Mouse (Mus musculus) monocyte, adult 2 months (primary cell): ENCODE results near the gene Ubfd1.

Source experiments
- DNase-seq, 2 experiments: peaks; one replicate each; pipeline ENCODE4 v3.0.0; 2022; ENCODE audit warnings: low spot score in 2 of 2, low read depth in 1 of 2

Gene Ubfd1

DNA sequence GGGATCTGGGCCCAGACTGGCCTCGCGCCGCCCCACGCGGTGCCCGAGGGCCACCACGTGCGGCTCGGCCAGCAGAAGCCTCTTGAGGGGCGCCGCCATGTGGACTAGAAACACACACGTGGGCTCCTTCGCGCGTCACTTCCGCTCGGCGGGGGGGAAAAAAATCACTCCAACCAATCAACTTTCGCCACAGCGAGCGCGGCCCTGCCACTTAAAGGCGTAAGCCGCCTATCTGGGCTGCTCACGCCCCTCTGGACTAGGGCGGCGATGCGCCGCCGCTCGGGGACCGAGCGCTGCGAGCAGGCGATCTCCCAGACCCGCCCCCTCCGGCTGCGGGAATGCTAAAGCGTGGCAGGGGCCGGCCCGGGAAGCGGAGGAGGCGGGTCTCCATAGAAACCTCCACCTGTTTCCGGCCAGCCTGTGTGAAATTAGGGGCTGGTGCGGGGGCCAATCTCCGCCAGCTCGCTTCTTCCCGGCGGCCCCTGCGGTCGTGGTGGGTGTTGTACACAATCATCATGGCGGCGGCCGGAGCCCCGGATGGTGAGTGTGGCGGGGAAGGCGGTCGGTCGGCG is at the start of gene Ubfd1, which contains the start of gene Ears2:
Ubfd1 (plus strand) TSS at position 231 of the 572 bp plus-strand sequence.
Ears2 (minus strand) TSS at position 319 of the 572 bp plus-strand sequence.
- DNase-seq, result peak; percentile 85 to 93

DNA sequence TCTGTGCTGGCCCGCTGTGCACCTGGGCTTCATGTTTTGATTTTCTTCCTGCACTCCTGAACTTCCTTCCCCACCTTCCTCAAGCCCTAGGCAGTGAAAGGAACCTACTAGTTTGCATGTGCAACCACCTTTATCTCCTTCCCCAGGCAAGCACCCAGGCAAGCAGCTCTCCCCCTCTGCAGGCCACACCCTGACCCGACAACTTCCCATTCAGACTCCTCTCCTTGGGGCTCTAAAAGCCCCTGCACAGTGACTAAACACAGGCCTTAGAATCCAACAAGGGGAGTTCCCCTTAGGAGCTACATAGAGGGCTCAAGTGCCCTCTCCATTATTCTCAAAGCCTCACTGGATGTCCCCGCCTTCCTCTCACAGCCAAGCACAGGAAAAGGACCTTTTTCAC is 48.7 kb upstream of the Ubfd1 start:
- DNase-seq, result no peak

DNA sequence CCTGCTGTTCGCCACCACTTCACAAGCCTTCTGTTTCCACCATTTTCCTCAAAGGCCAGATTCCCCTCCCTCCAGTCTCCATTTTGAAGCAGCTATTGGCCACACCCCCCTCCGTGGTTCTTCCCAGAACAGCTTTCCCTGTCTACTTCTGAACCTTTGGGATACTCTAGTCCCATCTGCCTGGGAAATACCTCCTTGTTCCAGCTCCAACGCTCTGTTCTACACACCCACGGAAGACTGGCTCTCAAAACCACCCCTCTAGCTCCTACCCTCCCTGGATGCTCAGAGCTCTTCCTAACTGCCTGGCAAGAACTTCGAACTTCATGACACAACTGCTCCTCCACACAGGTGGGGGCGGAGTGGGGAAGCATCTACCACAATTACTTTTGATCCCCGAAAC is 48.0 kb upstream of the Ubfd1 start:
- DNase-seq, result no peak

DNA sequence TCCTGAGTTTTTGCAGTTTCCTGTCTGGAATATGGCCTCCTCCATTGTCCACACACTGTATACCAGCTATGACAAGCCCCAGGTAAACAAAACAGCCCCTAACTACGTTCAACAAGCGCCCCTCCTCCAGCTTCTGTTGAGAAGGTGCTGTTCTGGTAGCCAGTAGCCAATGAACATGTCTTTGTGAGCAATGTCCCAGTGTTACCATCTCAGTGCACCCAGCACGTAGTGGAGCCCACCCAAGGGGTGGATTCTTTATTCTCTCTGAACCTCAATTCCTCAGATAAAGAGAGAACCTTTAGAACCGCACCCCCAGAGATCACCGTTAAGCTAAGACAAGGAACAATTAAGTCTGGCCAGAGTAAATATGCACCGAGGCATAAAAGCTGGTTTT is 46.7 kb upstream of the Ubfd1 start:
- DNase-seq, result no peak

DNA sequence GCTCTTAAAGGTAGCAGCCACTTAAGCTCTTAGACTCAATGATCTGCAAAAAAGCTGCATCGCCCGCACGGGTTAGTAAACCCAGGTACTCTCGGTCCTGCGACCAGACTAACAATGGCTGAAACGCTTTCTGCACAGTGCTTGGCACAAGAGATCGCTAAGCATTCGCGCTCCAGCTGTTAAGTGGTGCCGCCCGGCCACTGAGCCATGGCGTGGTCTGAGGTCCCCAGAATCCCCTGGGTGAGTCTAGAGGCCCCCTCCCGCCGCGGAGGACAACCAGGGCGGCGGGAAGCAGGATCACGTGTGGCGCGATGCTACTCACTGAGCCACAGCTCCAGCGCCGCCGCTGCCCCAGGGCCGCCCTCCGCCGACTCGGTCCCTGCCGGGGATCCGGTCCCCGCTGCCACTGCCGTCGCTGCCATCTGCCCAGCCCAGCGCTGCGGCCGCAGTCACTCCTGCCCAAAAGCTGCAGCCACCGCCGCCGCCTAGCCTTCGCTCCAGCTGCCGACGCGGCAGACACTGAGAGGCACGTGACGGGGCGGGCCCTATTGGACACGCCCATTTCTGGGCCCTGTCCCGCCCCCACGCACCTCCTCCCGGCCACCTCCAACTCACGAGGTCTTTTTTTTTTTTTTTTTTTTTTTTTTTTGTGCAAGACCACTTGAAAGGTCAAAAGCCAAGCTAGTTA is 46.2 kb upstream of the Ubfd1 start, which contains the start of gene Gga2:
Gga2 (minus strand) TSS at position 556 of the 688 bp plus-strand sequence.
- peak; percentile 37 to 74 for DNase-seq

DNA sequence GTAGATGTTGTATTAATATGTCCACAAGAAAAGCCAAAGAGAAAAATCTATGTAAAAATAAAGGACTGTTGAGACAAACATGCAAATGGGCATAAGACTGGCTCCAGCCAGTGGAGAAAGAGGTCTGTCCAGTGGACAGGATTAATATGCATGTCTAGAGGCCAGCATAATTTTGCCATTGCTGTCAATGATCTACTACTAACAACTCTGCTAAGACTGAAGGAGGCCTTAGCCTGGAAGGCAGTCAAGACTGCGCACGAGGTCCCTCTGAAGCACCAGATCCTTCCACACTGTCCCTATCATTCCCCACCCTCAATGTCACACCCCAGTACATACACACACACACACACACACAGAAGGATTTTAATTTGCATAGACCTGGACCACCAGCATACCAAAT is 44.8 kb upstream of the Ubfd1 start:
- DNase-seq, result no peak

DNA sequence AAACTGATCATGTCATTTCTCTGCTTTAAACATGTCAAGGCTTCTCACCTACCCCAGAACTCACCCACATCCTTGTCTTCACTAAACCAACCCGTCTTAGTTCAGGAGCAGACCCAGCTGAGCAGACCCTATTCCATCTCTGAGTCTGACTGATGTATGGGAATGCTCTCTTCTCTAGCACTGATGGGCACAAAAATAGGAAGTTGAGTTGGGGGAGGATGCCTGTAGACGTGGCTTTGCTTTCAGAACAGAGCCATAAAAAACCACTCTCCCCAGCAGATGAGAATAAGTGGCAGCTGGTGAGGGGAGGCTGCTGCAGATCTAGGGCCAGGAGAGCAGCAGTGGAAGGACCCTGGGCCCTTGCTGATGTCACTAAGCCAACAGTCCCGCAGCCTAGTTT is 33.6 kb upstream of the Ubfd1 start:
- no peak for DNase-seq

DNA sequence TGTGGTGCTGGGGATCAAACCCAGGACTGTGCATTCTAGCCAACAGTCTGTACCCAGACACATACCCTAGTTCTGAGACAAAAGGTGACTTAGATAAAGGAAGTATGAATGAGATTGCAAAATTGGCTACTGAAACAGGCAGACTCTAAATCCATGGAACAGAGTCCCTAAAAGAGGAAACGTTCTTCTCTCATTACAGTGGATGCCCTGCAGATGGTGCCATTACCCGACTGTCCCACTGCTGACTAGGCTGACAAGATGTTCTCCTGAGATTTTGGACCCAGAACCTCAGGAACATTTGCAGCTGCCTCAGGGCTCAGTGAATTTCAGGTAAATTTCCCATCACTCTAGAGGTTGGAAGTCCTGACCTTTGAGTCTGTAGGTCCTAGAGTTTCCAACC is 32.6 kb upstream of the Ubfd1 start:
- DNase-seq, result no peak

DNA sequence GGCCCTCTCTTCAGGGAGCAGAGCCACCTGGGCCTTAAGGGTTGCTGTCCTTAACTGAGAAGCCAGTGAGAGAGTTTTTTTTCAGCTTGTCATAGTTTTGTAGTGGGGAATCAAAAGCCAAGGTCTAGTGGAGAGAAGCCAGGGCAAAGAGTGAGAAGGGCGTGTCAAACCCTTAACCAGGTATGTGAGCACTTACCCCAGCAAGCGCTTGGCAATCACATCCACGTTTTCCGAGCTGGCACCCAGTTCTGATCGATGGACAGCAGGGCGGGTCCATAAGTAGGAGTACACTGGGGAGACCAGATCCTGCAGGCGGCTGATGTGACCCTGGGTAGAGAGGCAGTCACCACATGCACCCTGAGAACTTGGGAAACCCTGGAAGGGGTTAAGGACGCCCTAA is 22.9 kb upstream of the Ubfd1 start:
- DNase-seq, result no peak

DNA sequence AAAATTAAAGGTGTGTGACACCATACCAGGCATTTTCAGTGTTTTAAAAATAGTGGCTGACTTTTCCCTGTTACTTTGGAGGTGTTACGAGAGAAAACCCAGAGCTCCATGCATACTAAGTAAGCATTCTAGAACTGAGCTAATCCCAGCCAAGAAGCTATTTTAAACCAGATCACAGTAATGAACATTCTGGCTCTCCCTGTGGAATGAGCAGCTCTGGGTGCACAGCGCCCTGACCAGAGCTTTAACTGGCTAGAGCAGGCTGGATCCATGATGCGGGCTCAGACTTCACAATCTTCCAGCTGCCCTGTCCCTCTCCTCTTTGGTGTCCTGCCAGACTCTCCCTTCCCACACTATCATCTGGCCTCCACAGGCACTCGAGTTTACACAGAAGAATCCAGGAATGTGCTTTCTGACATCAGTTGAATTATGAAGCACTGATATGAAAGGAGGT is 21.8 kb upstream of the Ubfd1 start:
- DNase-seq, result no peak

DNA sequence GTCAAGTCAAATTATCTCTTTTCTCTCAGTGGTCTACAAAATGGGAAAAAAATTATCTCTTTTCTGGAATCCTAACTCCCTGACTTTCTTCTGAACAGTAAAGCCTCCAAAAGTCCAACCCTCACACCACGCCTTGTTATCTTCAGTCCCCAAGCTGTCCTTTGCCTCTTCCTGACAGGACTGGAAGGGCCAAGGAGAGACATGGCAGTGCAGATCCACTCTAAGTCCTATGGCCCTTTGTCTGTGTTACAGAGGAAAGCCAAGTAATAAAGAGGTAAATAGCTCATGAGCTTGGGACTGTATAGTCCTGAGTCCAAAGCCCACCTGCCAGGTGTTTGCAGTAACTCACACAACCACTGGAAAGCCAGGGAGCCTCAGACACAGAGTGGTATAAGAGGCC is 21.3 kb upstream of the Ubfd1 start:
- no peak for DNase-seq

DNA sequence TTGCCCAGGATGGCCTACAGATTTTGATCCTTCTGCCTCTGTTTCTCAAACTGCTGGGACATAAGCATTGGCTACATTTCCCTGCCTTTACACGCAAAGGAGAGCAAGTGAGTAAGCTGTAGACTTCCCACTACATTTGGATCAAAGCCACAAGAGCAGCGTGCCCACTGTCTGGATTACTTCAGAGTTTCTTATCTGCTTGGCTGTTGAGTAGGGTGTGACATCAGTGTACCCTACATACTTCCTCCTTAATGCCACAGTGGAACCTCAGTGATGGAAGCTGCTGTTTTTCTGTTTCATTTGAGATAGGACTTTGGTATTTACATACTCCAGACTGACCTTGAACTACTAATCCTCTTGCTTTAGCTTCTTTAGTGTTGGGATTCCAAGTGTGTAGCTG is 20.2 kb upstream of the Ubfd1 start:
- no peak for DNase-seq

DNA sequence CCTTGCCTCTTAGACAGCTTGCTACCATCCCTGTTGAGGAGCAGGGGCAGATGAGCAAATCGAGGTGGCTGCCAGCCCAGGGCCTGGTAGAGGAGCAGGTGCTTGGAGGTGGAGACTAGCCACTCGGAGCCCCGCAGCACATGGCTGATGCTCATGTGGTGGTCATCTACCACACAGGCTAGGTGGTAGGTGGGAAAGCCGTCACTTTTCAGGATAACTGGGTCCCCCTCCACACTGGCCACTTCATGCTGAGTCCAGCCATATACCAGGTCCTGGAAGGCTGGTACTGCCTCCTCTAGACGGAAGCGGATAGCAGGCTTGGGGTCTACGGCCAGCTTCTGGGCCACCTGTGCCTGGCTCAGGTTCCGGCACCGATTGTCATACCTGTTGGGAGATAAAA is 18.8 kb upstream of the Ubfd1 start:
- no peak for DNase-seq

DNA sequence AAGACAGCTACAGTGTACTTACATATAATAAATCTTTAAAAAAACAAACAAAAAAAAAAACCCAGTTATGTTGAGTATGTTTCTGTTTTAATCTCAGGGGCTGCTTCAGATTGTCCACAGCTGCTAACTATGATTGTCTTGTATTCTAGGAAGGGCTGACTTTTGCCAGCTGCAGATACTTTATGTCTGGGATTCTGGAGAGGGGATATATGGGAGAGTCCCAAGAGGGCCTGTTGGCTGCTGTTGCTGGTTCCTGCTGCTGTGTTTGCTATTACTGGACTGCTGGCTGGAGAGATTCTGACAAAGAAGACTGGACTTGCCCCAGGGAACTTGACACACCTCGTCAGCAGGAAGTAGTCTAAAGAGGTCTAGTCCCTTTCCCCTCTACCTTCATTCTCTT is 16.1 kb upstream of the Ubfd1 start:
- no peak for DNase-seq

DNA sequence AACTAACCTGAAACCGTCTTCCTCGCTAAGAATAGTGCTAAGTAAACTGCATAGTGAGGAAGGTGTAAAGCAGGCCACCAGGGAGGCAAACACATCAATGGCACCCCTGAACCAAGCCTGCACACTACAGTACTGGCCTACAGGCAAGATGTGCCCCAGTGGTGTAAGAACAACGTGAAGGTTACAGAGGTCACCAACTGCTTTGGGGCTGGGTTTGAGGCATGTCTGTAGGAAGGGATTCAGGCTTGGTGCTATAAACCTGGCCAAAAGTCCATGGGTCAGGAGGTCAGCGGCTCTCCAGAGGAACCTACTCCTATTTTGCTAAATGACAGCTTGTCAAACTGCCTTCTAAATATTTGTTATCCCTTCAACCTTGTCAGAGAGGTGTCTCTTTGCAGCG is 10.3 kb upstream of the Ubfd1 start:
- DNase-seq, result no peak

DNA sequence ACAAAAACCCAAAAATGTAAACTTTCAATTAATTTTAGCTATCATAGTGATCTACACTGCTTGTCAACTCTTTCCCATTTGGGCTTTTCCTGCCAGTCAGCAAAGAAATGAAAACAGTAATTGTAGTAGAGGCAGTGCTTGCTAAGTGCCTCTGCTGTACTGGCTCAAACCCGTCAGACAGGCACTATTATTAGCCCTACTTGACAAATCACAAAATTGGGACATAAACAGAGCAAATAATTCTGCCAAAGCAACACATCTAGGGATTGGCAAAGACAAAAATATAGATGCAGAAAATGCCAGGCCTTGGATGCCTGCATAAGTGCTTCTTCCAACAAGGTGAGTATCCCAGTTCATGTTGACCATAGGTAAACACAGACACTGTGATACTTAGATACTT is 1.3 kb upstream of the Ubfd1 start:
- DNase-seq, result no peak

DNA sequence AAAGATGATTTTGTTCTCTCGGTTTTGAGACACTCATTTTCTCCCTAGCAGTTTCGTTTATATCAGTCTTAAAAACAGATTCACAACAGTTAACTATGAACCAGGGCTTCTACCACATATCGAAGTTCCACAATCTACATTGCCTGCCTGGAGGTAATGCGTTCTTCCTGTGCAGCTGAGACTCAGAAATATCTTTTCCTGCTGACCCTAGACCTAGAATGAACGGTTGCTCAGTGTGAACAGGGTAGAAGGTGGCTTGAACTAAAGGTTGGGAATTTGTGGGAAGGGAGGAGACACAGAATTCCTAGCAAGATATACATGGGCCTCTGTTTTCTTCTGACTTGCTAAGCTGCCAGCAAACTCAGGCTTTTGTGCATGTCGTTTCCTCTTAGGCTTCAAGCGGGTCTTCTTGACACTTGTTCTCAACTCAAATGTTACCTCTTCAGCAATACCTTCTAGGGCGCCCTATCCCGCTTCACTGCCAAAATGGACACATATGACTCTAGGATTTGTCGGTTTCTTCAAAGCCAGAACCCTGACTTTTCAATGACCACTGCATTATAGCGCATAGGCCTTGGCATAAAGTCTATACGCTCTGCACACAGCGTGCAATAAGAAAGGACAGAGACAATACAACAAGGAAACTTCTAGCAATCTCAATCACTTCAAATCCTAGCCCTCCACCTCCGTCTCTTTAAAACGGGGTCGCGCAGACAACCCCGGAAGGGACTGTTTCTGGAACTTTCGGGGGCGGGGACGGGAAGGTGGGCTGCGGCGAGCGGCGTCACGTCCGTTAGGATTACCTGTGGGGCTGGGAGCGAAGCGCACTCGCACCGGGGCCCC is 652 bp upstream of the Ubfd1 start:
- DNase-seq, result no peak

DNA sequence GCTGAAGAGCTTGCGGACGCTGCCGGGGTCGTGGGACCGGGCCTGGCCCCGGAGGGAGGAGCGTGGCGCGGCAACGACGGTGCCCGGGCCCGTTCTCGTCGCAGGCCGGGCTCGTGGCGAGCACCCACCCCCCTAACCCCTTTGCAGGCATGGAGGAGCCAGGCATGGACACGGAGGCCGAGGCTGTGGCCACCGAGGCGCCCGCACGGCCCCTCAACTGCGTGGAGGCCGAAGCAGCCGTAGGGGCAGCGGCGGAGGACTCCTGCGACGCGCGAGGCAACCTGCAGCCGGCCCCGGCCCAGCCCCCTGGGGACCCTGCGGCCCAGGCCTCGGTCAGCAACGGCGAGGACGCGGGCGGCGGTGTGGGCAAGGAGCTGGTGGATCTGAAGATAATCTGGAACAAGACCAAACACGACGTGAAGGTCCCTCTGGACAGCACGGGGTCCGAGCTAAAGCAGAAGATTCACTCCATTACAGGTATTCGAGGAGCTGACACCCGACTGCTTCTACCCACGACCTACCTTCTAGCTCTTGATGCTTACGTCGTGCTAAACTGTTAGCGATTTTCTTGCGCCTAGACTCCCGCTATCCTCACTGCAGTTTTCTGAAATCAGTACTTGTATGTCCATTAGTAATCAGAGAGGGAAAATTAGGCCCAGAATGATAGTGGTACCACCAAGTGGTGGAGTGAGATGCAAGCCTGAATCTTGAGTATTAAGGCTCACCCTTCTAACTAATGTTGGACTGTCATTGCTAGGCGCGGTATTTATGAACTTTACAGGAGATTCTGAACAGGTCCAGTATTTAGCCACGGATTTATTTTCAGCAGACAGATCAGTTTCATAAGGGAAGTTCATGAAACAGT is 774 bp downstream of the Ubfd1 start:
- DNase-seq, result no peak

DNA sequence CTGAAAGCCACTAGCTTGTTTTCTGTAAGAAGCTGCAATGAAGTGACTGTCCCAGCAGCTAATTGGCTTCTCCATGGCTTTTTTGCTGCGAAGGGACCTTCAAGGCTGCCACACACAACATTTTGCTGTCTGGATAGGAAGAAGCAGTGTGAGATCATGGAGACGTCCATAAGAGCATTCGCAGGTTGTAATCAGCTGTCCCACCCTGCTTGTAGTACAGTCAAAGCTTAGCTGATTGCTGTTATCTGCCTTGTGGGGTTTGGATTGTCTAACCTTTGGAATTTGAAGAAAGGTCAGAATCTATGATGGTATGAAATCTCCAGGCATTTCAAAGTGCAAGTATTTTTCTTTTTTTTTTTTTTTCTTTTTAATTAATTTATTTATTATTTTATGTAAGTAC is 7.4 kb downstream of the Ubfd1 start:
- no peak for DNase-seq

DNA sequence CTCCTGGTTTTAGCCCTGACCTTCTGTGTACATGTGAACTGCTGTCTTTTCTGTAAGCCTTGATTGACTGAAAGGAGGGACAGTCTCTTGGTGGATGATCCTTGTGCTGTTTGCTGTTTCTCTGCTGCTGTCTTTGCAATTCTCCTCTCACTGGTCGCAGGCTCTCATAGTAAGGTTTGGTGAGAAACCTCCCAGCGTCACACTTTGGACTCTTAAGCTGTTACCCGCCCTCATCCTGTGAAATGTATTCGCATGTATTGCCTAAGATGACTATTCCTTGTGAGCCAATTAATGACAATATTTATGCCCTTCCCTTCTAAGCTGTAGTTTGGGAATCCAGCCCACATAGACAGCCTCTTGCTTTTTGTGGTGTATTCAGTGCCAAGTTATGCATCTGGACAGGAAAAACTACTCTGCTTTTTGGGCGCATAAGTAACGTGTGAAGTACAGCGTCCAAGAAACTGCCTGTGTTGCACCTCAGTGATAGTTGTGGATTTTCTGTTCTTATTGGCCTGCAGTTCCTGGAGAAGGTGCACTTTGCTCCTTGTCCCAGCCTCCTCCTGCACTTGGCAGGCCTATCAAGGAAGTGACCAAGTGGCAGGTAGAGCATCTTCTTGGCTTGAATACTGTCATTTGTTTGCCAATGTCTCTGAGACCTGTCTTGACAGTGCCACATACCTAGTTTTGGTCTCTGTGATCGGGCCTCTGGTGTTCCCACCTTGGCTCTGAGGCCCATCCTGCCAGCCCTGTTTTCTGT is 13.0 kb downstream of the Ubfd1 start:
- no peak for DNase-seq
